Mouse (Mus musculus) T-cell, adult 2 months (primary cell): ENCODE measurements around the gene Smap2.

Source experiments
- DNase-seq: peaks from one replicate; pipeline ENCODE4 v3.0.0; 2022; ENCODE audit warnings: low spot score

Smap2 gene

DNA sequence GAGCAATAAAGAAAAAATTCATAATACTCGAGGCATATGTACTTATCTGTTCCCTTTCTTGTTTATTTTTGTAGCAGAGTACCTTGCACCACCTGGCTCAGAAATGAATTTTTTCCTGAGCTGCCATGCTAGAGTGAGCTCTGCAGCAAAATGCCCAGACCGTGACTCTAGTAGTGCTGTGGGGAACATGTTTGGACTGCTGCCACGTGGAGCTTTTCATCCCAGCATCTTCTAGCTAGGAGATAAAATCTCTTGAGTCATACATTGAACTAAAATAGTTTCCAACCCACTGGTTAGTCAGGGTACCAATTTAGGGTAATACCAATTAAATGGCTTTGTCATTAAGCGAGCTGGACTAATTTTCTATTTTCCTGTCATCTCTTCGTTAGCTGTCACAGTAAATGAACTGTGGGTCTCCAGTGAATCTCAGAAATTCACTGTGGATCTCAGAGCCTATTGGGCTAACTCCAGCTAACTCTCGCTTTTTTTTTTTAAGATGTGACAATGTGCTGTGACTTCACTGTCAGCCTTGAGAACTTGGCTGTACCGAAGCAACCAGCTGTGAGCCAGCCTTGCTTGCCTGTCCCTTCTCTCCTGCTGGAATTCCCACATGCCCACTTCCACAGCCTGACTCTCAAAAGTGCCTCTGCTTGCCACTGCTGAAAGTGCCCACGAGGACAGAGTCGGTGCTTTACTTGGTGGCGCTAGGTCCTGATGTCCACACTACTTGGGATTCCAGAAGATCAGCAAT is 3.2 kb upstream of the Smap2 start:
- no peak for DNase-seq

DNA sequence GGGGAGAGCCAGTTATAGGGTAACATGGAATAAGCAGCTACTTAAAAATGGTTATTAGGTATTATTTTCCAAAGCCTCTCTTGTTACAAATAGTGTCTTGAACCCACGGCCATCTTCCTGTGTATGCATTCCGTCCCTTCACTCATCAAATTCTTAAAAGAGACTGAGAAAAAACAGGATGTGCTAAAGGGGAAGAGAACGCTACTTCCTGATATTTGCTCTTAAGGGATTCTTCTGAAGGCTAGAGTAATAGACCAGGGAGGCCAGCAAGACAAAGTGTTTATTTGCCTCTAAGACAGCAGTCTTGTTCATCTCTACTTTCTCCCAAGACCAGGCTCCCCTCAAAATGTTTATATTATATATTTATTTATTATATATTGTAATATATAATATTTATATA is 1.2 kb upstream of the Smap2 start:
- DNase-seq, result no peak

DNA sequence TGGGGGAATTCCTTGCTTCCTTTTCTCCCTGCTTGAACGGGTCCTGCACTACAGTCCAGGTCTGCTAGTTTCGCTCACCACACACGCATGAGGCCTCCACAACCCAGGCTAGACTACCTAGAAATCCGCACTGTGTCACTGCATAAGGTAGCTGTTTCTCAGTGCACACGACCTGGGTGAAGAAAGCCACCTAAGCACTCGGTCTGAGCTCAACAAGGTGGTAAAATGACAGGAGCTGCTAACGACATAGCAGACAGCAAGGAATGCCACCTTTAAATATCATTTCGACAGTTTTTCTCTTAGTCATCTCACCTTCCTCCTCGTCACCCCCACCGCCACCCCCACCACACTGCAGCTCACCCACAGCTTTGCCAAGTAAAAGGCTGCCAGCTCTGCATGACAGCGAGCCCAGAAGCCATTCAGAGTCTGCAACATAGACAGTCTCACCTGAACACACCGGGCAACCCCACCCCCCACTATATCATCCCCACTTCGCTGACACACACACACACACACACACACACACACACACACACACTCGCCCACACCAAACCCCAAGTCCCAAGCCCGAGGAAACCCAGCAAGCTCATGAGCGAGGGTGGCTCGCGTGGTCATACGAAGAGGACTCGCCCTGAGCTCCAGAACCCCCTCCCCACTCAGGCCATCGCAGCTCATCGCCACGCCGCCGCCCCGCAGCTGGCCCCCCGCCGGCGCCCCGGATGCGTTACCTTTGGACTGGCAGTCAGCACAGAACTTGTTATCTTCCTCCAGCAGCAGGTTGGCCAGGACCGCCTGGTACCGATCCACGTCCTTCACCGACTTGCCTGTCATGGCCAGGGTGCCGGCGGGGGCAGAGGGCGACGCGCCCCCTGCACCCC is 787 bp downstream of the Smap2 start:
- peak; percentile 43 for DNase-seq

DNA sequence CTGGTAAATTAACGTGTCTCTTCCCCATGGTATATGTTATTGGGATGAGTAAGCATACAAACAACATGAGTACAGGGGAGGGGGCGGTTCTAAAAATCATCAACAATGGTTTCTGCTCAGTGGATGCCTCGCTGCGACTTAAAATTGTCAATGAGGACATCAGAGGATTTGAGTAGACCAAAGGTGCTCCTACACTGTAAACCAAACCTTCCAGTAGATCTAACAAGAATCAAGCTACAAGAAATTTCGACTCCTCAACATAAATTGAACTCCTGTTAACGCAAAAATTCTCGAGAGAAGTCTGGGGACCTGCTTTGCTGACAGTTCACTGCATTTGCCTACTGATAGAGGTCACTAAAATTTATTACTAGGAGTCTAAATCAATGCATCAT is 1.8 kb downstream of the Smap2 start:
- no peak for DNase-seq

DNA sequence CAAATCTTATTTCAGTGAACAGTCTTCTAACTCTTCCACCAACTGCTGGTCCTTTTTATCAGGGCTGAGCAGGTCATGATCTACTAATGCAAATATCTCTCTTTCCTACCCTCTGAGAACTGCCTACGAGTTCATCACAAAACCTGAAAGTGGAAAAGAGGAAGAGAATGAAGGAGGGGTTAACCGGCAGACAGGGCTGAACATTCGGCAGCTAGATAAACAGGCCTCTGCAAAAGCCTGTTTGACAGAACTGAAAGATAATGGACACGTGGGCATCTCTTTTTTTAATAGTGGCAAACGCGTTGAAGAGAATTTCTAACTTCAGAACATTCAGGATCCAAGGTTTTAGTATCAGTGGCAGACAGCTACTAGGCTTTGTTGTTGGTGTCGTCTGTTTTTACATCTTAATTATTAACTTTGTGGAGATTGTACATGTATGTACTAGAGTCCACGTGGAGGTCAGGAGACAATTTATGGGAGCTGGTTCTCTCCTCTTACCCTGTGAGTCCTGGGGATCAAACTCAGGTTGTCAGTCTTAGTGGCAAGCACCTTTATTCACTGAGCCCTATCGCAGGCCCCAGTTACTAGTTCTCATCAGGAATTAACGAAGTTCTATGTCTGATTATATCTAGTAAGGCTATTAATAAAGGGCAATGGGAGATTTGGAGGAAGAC is 2.3 kb downstream of the Smap2 start:
- no peak for DNase-seq

DNA sequence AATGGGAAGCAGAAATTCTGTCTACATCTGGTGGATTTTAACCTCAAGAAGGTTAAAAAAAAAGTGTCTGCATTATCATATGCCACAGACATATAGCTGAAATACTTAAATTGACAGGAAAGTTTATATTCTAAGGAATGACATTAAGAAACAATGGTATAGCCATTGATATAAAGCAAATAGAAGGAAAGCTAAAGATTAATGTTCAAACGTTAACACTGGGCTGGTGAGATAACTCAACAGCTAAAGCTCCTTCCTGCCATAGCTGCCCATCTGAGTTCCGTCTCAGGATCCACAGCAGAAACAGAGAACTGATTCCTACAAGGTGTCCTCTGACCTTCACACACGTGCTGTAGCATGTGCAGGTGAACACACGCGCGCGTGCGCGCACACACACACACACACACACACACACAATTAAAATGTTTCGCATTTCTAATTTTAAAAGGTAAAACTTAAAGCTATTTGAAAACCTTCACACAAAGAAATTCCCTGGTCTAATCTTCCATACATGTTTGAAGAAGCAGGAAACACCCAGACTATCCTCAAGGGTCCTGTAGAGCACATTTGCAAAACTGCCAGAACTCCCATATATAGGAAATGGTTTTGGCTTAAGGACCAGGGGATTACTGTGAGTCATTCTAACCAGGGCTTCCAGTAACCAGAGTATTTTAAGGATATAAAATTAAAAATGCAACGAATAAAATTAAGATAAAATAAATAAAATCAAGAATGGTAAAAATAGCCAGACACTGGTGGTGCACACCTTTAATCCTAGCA is 6.1 kb downstream of the Smap2 start:
- no peak for DNase-seq

DNA sequence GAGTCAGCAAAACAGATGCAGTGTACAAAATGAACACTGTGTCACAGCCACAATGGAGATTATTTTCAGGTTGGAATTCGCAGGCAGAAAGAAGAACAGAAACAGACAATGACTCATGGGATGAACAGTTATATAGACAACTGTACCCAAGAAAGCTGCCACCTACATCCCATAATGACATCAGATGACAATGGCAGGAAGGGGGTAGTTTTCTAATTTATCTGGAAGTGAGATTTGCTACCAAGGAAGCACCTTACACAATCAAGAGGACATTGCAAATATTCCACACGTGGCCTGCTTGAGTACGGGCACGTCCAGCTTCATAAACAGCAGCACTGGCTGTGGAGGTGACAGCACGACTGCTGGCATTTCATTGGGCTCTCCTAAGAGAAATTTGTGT is 7.9 kb downstream of the Smap2 start:
- no peak for DNase-seq

DNA sequence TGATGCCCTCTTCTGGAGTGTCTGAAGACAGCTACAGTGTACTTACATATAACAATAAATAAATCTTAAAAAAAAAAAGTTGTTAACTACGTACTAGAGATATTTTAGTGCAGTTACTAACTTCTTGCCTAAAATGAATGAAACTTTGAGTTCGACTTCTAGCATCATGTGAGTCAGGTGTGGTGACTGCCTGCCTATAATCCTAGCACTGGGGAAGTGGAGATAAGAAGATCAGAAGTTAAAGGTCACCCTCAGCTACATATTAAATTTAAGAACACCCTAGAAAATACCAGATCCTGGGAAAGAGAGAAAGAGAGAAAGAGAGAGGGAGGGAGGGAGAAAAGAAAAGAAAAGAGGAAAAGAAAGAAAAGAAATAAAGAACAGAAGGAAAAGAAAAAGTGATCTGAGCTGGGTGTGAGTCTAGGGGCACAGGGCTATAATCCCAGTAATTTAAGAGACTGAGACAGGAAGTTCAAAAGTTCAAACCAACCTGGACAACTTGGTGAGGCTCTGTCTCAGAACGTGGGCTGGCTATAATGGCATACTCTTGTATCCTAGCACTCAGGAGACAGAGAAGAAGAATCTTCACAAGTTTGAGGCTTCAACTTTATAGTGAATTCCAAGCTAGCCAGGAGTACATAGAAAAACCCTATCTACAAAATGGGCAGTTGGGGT is 8.8 kb downstream of the Smap2 start:
- DNase-seq, result no peak

DNA sequence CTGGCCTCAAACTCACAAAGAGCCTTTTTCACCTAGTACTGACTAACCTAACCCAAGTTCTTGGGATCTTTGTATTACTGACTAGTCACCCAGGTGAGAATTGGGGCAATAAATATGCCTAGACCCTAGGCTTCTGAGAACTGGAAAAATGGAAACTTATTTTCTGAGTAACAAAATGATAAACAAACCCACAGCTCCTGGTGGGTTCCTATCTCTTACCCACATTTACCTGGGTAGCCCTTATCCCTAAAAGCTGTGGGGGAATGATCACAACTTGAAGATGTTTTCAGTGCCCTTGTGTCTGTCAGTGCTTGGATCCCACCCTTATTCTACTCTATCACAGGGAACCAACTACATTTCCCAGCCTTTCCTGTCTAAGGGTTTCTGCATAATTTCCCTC is 10.0 kb downstream of the Smap2 start:
- DNase-seq, result no peak

DNA sequence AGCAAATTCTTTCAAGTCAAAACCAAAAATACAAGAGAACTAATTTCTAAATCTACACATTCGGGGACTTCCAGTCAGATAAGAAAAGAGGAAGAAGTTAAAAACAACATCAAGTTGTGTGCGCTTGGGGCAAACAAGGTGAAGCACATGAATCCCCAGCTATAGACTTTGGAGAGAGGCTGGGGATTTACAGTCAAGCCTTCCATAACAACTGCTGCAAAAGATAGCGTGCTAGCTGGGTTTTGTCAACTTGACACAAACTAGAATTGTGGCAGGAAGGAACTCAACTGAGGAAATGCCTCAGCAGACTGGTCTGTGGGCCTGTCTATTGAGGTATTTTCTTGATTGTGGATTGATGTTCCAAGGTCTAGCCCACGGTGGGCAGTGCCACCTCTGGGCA is 12.4 kb downstream of the Smap2 start:
- DNase-seq, result peak; percentile 45

DNA sequence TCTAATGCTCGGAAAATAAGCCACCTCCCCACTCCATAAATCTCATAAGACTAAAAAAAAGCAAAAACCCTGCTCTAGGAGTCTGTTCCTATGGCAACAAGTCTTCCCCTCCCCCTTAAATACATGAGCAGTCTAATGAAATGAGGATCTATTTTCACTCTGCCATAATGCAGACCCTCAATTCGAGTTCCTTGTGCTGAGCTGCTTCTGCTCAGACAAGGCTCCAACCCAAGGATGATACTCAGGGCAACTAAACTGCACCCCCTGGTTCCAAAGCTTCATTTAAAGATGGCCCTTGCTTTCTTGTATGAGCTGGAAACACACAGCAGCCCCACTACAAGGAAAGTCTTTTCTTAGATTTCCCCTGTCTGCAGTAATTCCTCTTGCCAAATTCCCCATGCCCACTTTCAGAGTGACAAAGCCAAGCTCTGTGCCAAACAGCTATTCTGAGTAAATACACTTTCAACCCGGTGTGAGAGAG is 13.4 kb downstream of the Smap2 start:
- DNase-seq, result no peak

DNA sequence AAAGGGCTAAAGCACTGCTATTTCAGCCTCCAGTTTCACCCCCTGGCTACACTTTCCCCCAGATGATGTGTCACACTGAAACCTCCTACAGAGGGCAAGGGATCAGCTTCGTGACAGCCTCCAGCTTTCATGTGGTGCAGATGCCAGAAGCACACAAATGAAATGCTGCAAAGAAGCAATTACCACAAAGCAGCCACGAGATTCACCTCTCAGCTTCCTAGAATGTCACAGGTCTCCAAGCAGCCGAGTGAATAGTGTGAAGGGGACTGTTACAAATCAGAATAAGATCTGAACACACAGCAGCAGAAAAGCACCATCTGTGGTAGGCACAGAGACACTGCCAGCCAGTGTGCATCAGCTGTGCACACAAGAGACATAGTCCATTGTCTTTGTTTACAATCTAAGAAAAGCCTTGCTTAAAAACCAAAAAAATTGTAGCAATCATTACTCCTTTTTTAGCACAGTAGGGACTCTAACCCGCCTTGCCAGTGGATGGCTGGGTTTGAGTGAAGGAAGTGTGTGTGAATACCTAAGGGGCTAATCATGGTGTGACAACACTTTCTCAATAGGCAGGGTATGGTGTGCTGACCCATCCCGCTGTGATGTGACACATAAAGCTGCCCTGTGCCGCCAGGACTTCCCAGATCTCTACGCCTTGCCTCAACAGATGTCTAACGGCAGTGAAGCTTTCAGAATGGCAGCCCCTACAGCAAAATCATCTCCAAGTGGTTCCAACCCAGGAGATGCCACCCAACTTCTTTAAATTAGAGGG is 14.5 kb downstream of the Smap2 start:
- DNase-seq, result peak; percentile 77

DNA sequence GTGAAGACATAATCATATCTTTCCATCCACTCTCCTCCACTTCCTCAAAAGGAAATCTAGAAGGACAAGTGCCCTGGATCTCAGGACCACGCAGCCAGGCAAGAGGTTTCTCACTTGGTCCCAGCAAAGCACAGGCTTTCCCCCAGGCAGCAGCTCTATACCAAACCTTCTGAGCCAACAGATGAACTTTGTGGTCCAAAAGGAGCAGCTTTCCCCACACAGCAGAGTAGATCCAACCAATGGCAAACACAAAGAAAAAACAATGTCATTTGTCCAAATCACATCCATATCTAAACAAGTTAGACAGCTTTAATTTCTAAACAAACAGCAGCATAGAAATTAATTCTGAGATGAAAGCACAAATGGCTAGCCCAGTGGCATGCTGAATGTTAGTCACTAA is 15.4 kb downstream of the Smap2 start:
- DNase-seq, result no peak

DNA sequence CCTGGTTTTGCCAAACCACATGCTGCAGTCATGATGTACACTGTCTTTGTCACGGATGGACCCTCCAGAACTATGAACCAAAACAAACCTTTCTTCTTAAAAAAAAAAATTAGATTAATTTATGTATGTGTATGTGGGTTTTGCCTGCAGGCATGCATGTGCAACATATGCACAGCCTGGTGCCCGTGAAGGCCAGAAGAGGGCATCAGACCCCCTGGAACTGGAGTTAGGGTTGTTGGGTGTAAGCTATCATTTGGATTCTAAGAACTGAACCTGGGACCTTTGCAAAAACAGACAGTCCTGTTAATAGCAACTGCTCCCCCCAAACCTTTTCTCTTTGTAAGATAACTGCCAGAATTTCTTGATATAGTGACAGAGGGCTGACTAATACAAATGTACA is 16.0 kb downstream of the Smap2 start:
- no peak for DNase-seq

DNA sequence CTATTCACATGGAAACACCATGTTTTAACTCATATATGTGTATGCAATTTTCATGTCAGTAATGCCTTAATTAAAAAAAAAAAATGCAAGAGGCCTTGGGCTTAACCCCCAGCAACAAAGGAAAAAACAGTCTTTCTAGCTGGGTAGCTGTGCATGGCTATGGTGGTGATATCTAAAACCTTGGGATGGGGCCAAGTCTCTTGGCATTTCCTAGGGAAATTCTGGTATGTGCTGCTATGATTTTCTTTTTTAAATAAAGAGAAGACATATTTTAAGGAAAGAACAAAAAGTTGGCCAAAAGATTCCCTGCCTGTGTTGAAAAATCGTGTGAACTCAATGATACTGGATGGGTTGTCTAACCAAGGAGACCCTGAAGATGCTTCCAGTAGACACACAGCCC is 21.1 kb downstream of the Smap2 start:
- DNase-seq, result no peak

DNA sequence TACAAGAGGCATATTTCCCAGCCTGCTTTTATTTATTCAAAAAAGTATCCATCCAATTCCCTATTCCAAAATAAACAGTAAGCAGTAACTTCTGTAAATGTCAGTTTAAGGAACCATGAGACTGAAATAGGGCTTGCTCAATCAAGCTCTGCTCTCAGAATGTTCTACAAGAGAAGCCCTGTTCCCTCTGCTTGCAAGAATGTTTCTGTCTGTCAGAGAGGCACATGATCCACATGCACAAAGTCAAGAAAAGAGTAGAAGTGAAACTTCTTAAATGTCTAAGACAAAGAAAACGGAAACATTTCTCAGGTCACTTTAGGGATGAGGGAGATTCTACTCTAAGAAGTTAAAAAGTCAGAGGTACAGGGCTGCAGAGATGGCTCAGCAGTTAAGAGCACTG is 24.0 kb downstream of the Smap2 start:
- no peak for DNase-seq

DNA sequence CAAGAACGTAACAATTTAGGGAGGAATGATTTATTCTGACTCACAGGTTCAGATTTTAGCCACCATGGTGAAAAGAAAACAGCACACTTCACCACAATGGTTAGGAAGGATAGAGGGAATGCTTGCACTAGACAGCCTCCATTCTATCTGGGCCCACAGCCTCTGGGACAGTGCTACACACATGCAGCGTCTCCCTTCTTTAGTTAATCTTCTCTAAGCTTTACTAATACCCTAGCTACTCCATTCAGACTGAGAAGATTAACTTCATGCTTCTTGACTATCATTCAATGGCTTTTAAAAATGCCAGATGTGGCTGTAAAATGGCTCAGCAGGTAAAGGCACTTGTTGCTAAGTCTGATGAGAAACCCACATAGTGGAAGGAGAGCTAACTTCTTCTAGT is 24.8 kb downstream of the Smap2 start:
- DNase-seq, result no peak

DNA sequence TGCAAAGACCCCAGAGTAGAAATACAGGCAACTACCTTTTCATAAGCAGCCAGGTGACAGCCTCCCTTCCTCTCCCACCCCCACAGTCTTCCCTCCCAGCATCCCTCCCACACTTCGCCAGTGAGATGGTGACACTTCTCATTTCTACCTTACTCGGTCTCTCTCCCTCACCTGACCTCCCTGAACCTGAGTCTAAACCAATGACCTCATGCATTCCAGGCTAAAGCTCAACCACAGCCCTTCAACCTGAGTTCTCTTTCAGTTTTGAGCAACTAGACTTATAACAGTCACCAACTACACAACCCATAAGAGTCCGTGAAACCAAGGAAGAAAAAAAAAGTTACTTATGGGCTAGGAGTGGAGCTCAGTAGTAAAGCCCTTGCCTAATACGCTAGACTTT is 29.7 kb downstream of the Smap2 start:
- DNase-seq, result no peak

DNA sequence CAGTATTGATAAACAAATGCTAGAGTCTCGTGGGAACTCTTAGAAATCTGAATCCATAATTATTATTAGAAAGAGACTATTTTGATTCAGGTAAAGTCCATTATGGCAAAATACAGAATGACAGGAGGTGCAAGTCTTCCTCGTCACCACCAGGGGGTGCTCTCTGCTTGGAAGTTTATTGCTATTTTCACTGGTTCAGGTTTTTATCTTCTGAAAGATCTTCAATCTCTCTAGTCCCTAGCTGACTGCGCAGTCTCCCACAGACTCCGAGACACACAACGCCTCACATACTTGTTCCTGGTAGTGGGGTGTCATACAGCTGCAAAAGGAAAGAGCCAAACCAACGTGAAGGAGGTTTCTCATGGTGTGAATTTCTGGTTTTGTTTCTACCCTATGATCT is 30.6 kb downstream of the Smap2 start:
- peak; percentile 73 for DNase-seq

DNA sequence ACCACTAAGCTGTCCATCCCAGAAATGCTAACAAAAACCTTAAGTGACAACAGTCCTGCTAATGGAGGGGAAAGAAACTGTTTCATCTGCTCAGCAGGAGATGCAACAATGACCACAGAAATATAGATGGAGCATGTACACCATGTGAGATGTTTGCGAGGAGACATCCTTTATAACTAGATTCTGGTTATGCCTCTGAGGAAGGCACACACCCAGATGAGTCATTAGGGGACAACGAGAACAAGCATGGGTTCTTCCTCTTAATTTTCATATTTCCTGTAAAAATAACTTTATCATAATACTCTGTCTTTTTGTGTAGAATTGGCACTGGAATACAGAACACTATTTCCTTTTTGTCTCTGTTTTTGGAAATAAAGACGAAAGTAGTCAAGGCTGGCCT is 38.8 kb downstream of the Smap2 start:
- DNase-seq, result peak; percentile 28

DNA sequence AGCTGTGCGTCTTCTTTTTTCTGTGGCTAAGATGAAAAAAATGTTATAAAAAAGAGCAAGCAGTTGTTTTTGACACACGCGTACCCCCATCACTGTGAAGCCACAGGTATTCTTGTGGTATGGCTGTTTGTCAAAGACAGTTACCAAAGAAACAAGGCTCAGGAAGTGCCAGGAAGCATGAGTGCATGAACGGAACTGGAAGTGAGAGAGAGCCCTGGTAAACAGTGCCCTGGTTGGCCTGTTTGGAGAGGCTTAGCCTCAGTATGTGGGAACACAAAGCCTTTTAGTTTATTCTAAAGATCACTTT is 41.7 kb downstream of the Smap2 start:
- peak; percentile 91 for DNase-seq
